Mouse (Mus musculus): ENCODE measurements around the gene Ptprh.

DNA sequence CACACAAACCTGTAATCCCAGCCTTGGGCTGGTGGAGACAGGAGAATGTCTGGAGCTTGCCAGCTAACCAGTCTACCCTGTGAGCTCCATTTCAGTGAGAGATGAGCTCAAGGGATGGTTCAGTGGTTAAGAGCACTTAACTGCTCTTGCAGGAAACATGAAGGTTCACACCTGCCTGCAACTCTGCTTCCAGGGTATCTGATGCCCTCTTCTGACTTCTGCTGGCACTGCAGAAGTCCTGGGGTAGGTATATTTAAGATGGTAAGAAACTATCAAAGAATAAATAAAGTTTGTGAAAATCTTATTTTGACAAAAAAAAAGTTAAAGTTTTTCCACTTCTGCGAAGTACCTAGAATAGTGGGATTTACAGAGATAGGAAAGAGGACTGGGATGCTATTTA is 20.5 kb upstream of the Ptprh start:
- no peak for TF ChIP-seq EP300 (IDR thresholded peaks at IDR 0.05; ENCODE audit: low read length)
- no peak for TF ChIP-seq MXI1 (IDR thresholded peaks at IDR 0.05; ENCODE audit: low read depth, low read length)
- TF ChIP-seq JUND (conservative IDR thresholded peaks at IDR 0.05; ENCODE audit: low read depth, low read length), result no peak
- TF ChIP-seq CTCF (conservative IDR thresholded peaks at IDR 0.05 in 1 of 2, IDR thresholded peaks at IDR 0.05 in 1 of 2; ENCODE audit: low read depth in 2 of 2, low read length in 2 of 2), result peak in 1 of 2 experiments; percentile 54; a peak in 2 of 4 replicates
- TF ChIP-seq POLR2A (IDR thresholded peaks at IDR 0.05; ENCODE audit: low read depth, low read length), result no peak
- no peak for TF ChIP-seq TCF12 (IDR thresholded peaks at IDR 0.05; ENCODE audit: low read depth, low read length)
- no peak for TF ChIP-seq CHD1 (IDR thresholded peaks at IDR 0.05; ENCODE audit: low read depth, low read length)
- no peak for TF ChIP-seq POLR2AphosphoS2 (IDR thresholded peaks at IDR 0.05; ENCODE audit: low read depth, low read length)
- no peak for TF ChIP-seq JUN (IDR thresholded peaks at IDR 0.05; ENCODE audit: insufficient read depth, low read depth, low read length)
- no peak for TF ChIP-seq USF1 (IDR thresholded peaks at IDR 0.05; ENCODE audit: low read depth, low read length)
- no peak for TF ChIP-seq ZKSCAN1 (IDR thresholded peaks at IDR 0.05; ENCODE audit: borderline replicate concordance, low read depth, low read length)
- TF ChIP-seq MYC (IDR thresholded peaks at IDR 0.05; ENCODE audit: low read depth, low read length), result no peak
- no peak for TF ChIP-seq KAT2A (IDR thresholded peaks at IDR 0.05; ENCODE audit: insufficient replicate concordance, low read length)
- no peak for TF ChIP-seq MEF2A (IDR thresholded peaks at IDR 0.05; ENCODE audit: borderline replicate concordance, low read depth, low read length)
